Mouse (Mus musculus) heart, adult 11 months (tissue): ENCODE results near the gene Reck.
A peak's percentile ranks its signal among the peaks of the same experiment; 100 is the strongest.

ENCODE experiments used
- DNase-seq: peaks from one replicate; pipeline ENCODE4 v3.0.0; 2022

The Reck gene

GRCm38 (mm10) chr4:43918221-43918620 lies 42.9 kb downstream of the Reck start:
- peak; percentile 53 for DNase-seq

- peak; percentile 51 for DNase-seq
Observed at GRCm38 (mm10) chr4:43920602-43921001, 45.3 kb downstream of the Reck start.

GRCm38 (mm10) chr4:43925125-43925524 lies 49.8 kb downstream of the Reck start:
- peak; percentile 51 for DNase-seq

- DNase-seq: peak; percentile 96
Observed at GRCm38 (mm10) chr4:43925779-43926178, 50.4 kb downstream of the Reck start.

GRCm38 (mm10) chr4:43927826-43928225 lies 52.5 kb downstream of the Reck start:
- DNase-seq: no peak

- no peak for DNase-seq
Observed at GRCm38 (mm10) chr4:43931877-43932276, 56.5 kb downstream of the Reck start.

- DNase-seq: no peak
Observed at GRCm38 (mm10) chr4:43936186-43936585, 60.9 kb downstream of the Reck start.

GRCm38 (mm10) chr4:43936749-43937674 lies 61.7 kb downstream of the Reck start:
- no peak for DNase-seq

GRCm38 (mm10) chr4:43941315-43941714 lies 66.0 kb downstream of the Reck start:
- DNase-seq: no peak

GRCm38 (mm10) chr4:43942421-43942820 lies 67.1 kb downstream of the Reck start:
- peak; percentile 84 for DNase-seq

- no peak for DNase-seq
Observed at GRCm38 (mm10) chr4:43947571-43947970, 72.2 kb downstream of the Reck start.

- peak; percentile 98 for DNase-seq
Observed at GRCm38 (mm10) chr4:43957292-43957845, 82.0 kb downstream of the Reck start, which contains the start of gene Glipr2. Glipr2 (plus strand) TSS chr4:43957401.

- no peak for DNase-seq
Observed at GRCm38 (mm10) chr4:43957846-43958461, 82.6 kb downstream of the Reck start.

GRCm38 (mm10) chr4:43959523-43960179 lies 84.3 kb downstream of the Reck start:
- DNase-seq: peak; percentile 94

GRCm38 (mm10) chr4:43960207-43960606 lies 84.9 kb downstream of the Reck start:
- no peak for DNase-seq

- DNase-seq: no peak
Observed at GRCm38 (mm10) chr4:43964326-43964833, 89.0 kb downstream of the Reck start.

GRCm38 (mm10) chr4:43964951-43965684 lies 89.8 kb downstream of the Reck start:
- no peak for DNase-seq

GRCm38 (mm10) chr4:43965856-43966535 lies 90.7 kb downstream of the Reck start:
- no peak for DNase-seq

- DNase-seq: peak; percentile 97
Observed at GRCm38 (mm10) chr4:43968650-43969049, 93.3 kb downstream of the Reck start.

GRCm38 (mm10) chr4:43969373-43969772 lies 94.0 kb downstream of the Reck start:
- DNase-seq: peak; percentile 93
